Mouse (Mus musculus) urinary bladder, adult 2 months (tissue): Measurements from ENCODE around the gene Snrnp70. TPM values are rescaled to one million over a fixed set of nuclear protein-coding genes. Genes with fewer than 3 reads are reported as not detected.

Experiments used
- DNase-seq: peaks from one replicate; pipeline ENCODE4 v3.0.0; 2022; ENCODE audit warnings: low spot score
- polyA plus RNA-seq: library from polyadenylated mRNA; depleted of rRNA; stranded (reverse); fragments of >200 nt; gene quantifications from 2 replicates; pipeline ENCODE4 v1.2.3, GENCODE M21; 2012; rRNA removed

The Snrnp70 gene
- polyA plus RNA-seq: 364 and 412 TPM in 2 replicates

- peak; percentile 100 for DNase-seq
Measured at GRCm38 (mm10) chr7:45395578-45396336, at the start of gene Snrnp70. TSS of gene Snrnp70 (minus strand) at chr7:45395742.

- no peak for DNase-seq
Measured at GRCm38 (mm10) chr7:45443526-45444420, 48.2 kb upstream of the Snrnp70 start.

GRCm38 (mm10) chr7:45437521-45438276, 42.2 kb upstream of the Snrnp70 start, which contains the start of gene Ruvbl2:
TSS of gene Ruvbl2 (minus strand) at chr7:45438096.
- DNase-seq: no peak

GRCm38 (mm10) chr7:45437046-45437445, 41.5 kb upstream of the Snrnp70 start:
- no peak for DNase-seq

GRCm38 (mm10) chr7:45436444-45436843, 40.9 kb upstream of the Snrnp70 start:
- DNase-seq: no peak

GRCm38 (mm10) chr7:45435038-45435437, 39.5 kb upstream of the Snrnp70 start:
- DNase-seq: no peak

- DNase-seq: peak; percentile 98
Measured at GRCm38 (mm10) chr7:45434203-45435015, 38.9 kb upstream of the Snrnp70 start, which contains the start of gene Gys1. TSS of gene Gys1 (plus strand) at chr7:45434844.

GRCm38 (mm10) chr7:45433835-45434202, 38.3 kb upstream of the Snrnp70 start:
- no peak for DNase-seq

- DNase-seq: no peak
Measured at GRCm38 (mm10) chr7:45426556-45426955, 31.0 kb upstream of the Snrnp70 start.

GRCm38 (mm10) chr7:45421194-45421593, 25.7 kb upstream of the Snrnp70 start:
- DNase-seq: no peak

GRCm38 (mm10) chr7:45420615-45420919, 25.0 kb upstream of the Snrnp70 start, which contains the start of gene Lhb:
TSS of gene Lhb (plus strand) at chr7:45420820.
- no peak for DNase-seq

GRCm38 (mm10) chr7:45419859-45420614, 24.5 kb upstream of the Snrnp70 start:
- no peak for DNase-seq

GRCm38 (mm10) chr7:45417962-45418492, 22.5 kb upstream of the Snrnp70 start:
- no peak for DNase-seq

- DNase-seq: no peak
Measured at GRCm38 (mm10) chr7:45415636-45416035, 20.1 kb upstream of the Snrnp70 start.

GRCm38 (mm10) chr7:45414740-45415224, 19.2 kb upstream of the Snrnp70 start:
- DNase-seq: no peak

GRCm38 (mm10) chr7:45413864-45414739, 18.6 kb upstream of the Snrnp70 start:
- no peak for DNase-seq

- DNase-seq: peak; percentile 59
Measured at GRCm38 (mm10) chr7:45413113-45413863, 17.7 kb upstream of the Snrnp70 start, which contains the start of gene Ntf5. TSS of gene Ntf5 (plus strand) at chr7:45413695.

GRCm38 (mm10) chr7:45412421-45412820, 16.9 kb upstream of the Snrnp70 start:
- DNase-seq: no peak
